Mouse (Mus musculus): Measurements from ENCODE around the gene Ttc8.

Gene Ttc8

GRCm38 (mm10) chr12:98972291-98972690, 51.9 kb downstream of the Ttc8 start:
- no peak for DNase-seq (ENCODE audit: low read depth in 1 of 2, low spot score in 2 of 2)

- DNase-seq (ENCODE audit: low read depth in 1 of 2, low spot score in 2 of 2) = no peak
Measured at GRCm38 (mm10) chr12:98973461-98973860, 53.1 kb downstream of the Ttc8 start.

GRCm38 (mm10) chr12:98974157-98974804, 53.9 kb downstream of the Ttc8 start:
- DNase-seq (ENCODE audit: low read depth in 1 of 2, low spot score in 2 of 2) = no peak

- DNase-seq (ENCODE audit: low read depth in 1 of 2, low spot score in 2 of 2) = no peak
Measured at GRCm38 (mm10) chr12:98981081-98981480, 60.7 kb downstream of the Ttc8 start.

- DNase-seq (ENCODE audit: low read depth in 1 of 2, low spot score in 2 of 2) = no peak
Measured at GRCm38 (mm10) chr12:98984785-98985184, 64.4 kb downstream of the Ttc8 start.

GRCm38 (mm10) chr12:98991076-98991829, 70.9 kb downstream of the Ttc8 start:
- no peak for DNase-seq (ENCODE audit: low read depth in 1 of 2, low spot score in 2 of 2)

- no peak for DNase-seq (ENCODE audit: low read depth in 1 of 2, low spot score in 2 of 2)
Measured at GRCm38 (mm10) chr12:98991830-98992216, 71.4 kb downstream of the Ttc8 start.

GRCm38 (mm10) chr12:98993736-98994135, 73.4 kb downstream of the Ttc8 start:
- DNase-seq (ENCODE audit: low read depth in 1 of 2, low spot score in 2 of 2) = no peak

- no peak for DNase-seq (ENCODE audit: low read depth in 1 of 2, low spot score in 2 of 2)
Measured at GRCm38 (mm10) chr12:98994366-98994765, 74.0 kb downstream of the Ttc8 start.

GRCm38 (mm10) chr12:98995881-98996280, 75.5 kb downstream of the Ttc8 start:
- DNase-seq (ENCODE audit: low read depth in 1 of 2, low spot score in 2 of 2) = no peak

GRCm38 (mm10) chr12:98996581-98996988, 76.2 kb downstream of the Ttc8 start:
- no peak for DNase-seq (ENCODE audit: low read depth in 1 of 2, low spot score in 2 of 2)

GRCm38 (mm10) chr12:98997046-98997445, 76.7 kb downstream of the Ttc8 start:
- DNase-seq (ENCODE audit: low read depth in 1 of 2, low spot score in 2 of 2) = no peak

GRCm38 (mm10) chr12:98998662-98999428, 78.5 kb downstream of the Ttc8 start:
- no peak for DNase-seq (ENCODE audit: low read depth in 1 of 2, low spot score in 2 of 2)

- no peak for DNase-seq (ENCODE audit: low read depth in 1 of 2, low spot score in 2 of 2)
Measured at GRCm38 (mm10) chr12:99000310-99000709, 79.9 kb downstream of the Ttc8 start.

- DNase-seq (ENCODE audit: low read depth in 1 of 2, low spot score in 2 of 2) = no peak
Measured at GRCm38 (mm10) chr12:99003046-99003445, 82.7 kb downstream of the Ttc8 start.

GRCm38 (mm10) chr12:99004752-99005151, 84.4 kb downstream of the Ttc8 start:
- DNase-seq (ENCODE audit: low read depth in 1 of 2, low spot score in 2 of 2) = no peak

- no peak for DNase-seq (ENCODE audit: low read depth in 1 of 2, low spot score in 2 of 2)
Measured at GRCm38 (mm10) chr12:99008786-99009185, 88.4 kb downstream of the Ttc8 start.

- DNase-seq (ENCODE audit: low read depth in 1 of 2, low spot score in 2 of 2) = no peak
Measured at GRCm38 (mm10) chr12:99009430-99009829, 89.1 kb downstream of the Ttc8 start.

GRCm38 (mm10) chr12:99010044-99010443, 89.7 kb downstream of the Ttc8 start:
- DNase-seq (ENCODE audit: low read depth in 1 of 2, low spot score in 2 of 2) = no peak

- DNase-seq (ENCODE audit: low read depth in 1 of 2, low spot score in 2 of 2) = no peak
Measured at GRCm38 (mm10) chr12:99011161-99011861, 90.9 kb downstream of the Ttc8 start.

- no peak for DNase-seq (ENCODE audit: low read depth in 1 of 2, low spot score in 2 of 2)
Measured at GRCm38 (mm10) chr12:99015870-99016269, 95.5 kb downstream of the Ttc8 start.
